Mouse (Mus musculus): ENCODE measurements around the gene Taf11. TPM values are rescaled to one million over a fixed set of nuclear protein-coding genes. Genes with fewer than 3 reads are reported as not detected.
A peak's percentile ranks its signal among the peaks of the same experiment; 100 is the strongest.

The Taf11 gene
- 17.4 and 17.8 TPM in 2 replicates for polyA plus RNA-seq (2015; fragmentation: Nextera tagmentation; extraction: Ambion mirVana)

DNA sequence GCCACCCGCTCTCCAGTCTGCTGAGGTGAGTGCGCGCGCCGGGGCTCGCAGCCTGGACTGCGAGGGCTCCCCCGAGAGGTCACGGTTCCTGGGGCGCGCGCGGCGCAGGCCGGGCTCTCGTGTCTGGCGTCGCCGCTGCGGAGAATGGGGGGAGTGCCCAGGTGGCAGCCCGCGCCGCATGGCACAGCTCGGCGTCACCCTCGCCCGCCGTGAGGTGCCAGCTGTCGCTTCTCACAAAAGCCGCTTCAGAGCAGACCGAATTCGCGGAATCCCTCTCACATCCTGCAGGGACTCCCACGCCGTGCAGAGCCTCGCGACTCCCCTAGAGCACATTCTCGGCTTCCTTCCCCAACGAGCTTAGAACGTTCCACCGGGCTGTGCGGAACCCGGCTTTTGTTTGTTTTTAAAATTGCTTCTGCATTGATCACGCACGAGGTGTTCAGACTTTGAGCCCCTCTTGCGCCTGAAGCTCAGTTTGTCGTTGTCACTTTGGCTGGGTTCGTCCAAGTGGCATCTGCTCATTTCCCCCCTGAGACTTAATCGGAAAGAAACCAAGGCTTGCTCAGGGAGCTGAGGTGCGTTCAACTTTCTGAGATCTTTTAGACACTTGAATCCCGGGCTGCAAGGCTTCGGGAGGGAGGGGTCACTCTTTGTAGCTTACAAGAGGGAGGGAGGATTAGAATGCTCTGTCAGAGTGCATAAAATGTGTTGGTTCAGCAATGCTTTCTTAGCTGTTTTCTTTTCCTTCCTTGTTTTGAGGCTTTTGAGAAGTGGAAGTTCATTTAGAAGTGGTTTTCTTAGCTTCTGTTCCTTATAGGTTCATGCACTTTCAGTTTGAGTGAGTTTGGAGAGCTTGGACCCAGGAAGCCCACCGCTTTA is at the start of gene Taf11:
Gene Taf11, minus strand, starts transcription at position 223 of the 879 bp plus-strand sequence.
- Histone ChIP-seq H3K4me1 (ENCODE audit: insufficient read depth) (peaks cover 19% of the 10 kb centered on the region), H3K27me3 (ENCODE audit: insufficient read depth, low read length) (no peaks in the 10 kb centered on the region), H3K9me3 (ENCODE audit: low read length) (no peaks in the 10 kb centered on the region), H3K36me3 (replicated peaks; ENCODE audit: insufficient read depth, low read length) (peaks cover 8% of the 10 kb centered on the region), H3K27ac (ENCODE audit: low read depth) (peak within 1 kb of the TSS; percentile 85), H3K4me3 (ENCODE audit: low read depth, low read length) (peak within 1 kb of the TSS; percentile 88), H3K4me2 (ENCODE audit: low read depth, low read length) (peak within 1 kb of the TSS; percentile 94), H3K9ac (replicated peaks) (peak within 1 kb of the TSS; percentile 88)
- DNase-seq (no peak), ATAC-seq (peak; percentile 40)
- TF ChIP-seq CTCF (IDR thresholded peaks at IDR 0.05; ENCODE audit: low read depth): 0 out of 2 replicates have a peak, but pooled peaks have one; percentile 1
- no peak for TF ChIP-seq EP300 (IDR thresholded peaks at IDR 0.05; ENCODE audit: low read depth)
- WGBS (ENCODE audit: insufficient replicate concordance): 2% methylated on average over 51 of the region's 53 CpGs

- Histone ChIP-seq H3K4me2 (ENCODE audit: low read depth, low read length) (no peak overlapping the region), H3K27me3 (ENCODE audit: insufficient read depth, low read length) (no peaks in the 10 kb centered on the region), H3K9me3 (ENCODE audit: low read length) (no peaks in the 10 kb centered on the region), H3K4me3 (ENCODE audit: low read depth, low read length) (no peak overlapping the region), H3K27ac (ENCODE audit: low read depth) (no peak overlapping the region), H3K4me1 (ENCODE audit: insufficient read depth) (0 out of 2 replicates have a peak, but pooled peaks cover 10% of the 10 kb centered on the region), H3K36me3 (replicated peaks; ENCODE audit: insufficient read depth, low read length) (no peaks in the 10 kb centered on the region), H3K9ac (replicated peaks) (no peak overlapping the region)
- 90% methylated on average over 9 of the region's 9 CpGs for WGBS (ENCODE audit: insufficient replicate concordance)
- ATAC-seq (no peak), DNase-seq (no peak)
- TF ChIP-seq EP300 (IDR thresholded peaks at IDR 0.05; ENCODE audit: low read depth): no peak
- TF ChIP-seq CTCF (IDR thresholded peaks at IDR 0.05; ENCODE audit: low read depth): no peak
Measured at GRCm38 (mm10) chr17:27957649-27958048, 48.0 kb upstream of the Taf11 start.

DNA sequence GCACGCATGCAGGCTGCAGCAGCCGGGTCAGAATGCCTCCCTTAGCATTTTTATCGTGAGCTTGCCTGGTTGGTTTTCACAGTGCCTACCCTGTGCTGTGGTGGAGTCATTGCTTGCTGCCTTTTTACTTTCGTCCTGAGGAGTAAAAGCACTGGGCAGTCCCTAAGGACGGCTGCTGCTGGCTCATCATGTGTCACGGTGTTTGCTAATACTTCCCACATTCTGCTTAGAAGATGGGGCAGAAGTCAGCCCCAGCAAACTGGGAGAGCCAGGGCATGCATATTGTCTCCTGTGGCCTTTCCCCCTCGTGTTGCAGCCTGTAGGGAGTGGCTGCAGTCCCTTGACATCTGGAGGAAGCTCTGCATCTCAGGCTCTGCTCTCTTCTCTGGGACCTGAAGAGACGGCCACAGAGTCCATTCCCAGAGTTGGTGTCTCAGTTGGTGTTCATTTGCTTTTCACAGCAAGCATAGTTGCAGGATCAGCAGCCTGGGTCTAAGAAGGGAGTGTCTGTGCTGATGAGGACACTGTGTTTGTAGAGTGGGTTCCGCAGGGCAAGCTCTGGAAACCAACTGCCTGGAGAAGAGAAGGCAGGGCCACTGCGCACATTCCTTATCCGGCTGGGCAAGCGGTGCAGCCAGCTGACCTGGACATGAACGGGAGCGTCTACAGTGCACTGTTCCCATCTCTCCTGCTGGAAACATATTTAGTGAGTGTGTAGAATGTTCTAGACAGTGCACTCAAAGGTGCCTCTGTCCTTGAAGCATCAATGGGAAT is 45.2 kb upstream of the Taf11 start:
- Histone ChIP-seq H3K27me3 (ENCODE audit: insufficient read depth, low read length) (no peaks in the 10 kb centered on the region), H3K4me3 (ENCODE audit: low read depth, low read length) (no peak overlapping the region), H3K9me3 (ENCODE audit: low read length) (no peaks in the 10 kb centered on the region), H3K36me3 (replicated peaks; ENCODE audit: insufficient read depth, low read length) (no peaks in the 10 kb centered on the region), H3K27ac (ENCODE audit: low read depth) (0 out of 2 replicates have a peak overlapping the region, but pooled peaks have one; percentile 18), H3K4me1 (ENCODE audit: insufficient read depth) (0 out of 2 replicates have a peak, but pooled peaks cover 10% of the 10 kb centered on the region), H3K9ac (replicated peaks) (no peak overlapping the region), H3K4me2 (ENCODE audit: low read depth, low read length) (no peak overlapping the region)
- ATAC-seq (no peak), DNase-seq (no peak)
- WGBS (ENCODE audit: insufficient replicate concordance): 60% methylated on average over 14 of the region's 14 CpGs
- TF ChIP-seq CTCF (IDR thresholded peaks at IDR 0.05; ENCODE audit: low read depth): no peak
- TF ChIP-seq EP300 (IDR thresholded peaks at IDR 0.05; ENCODE audit: low read depth): no peak

- 72% methylated on average over 6 of the region's 6 CpGs for WGBS (ENCODE audit: insufficient replicate concordance)
- H3K27me3 ChIP-seq (ENCODE audit: insufficient read depth, low read length): no peaks in the 10 kb centered on the region
- no peak overlapping the region for H3K4me3 ChIP-seq (ENCODE audit: low read depth, low read length)
- no peak overlapping the region for H3K4me2 ChIP-seq (ENCODE audit: low read depth, low read length)
- no peak for TF ChIP-seq EP300 (IDR thresholded peaks at IDR 0.05; ENCODE audit: low read depth)
- TF ChIP-seq CTCF (IDR thresholded peaks at IDR 0.05; ENCODE audit: low read depth): no peak
- 0 out of 2 replicates have a peak, but pooled peaks cover 10% of the 10 kb centered on the region for H3K4me1 ChIP-seq (ENCODE audit: insufficient read depth)
- no peak for ATAC-seq
- no peak for DNase-seq
- no peaks in the 10 kb centered on the region for H3K36me3 ChIP-seq (replicated peaks; ENCODE audit: insufficient read depth, low read length)
- no peak overlapping the region for H3K9ac ChIP-seq (replicated peaks)
- H3K27ac ChIP-seq (ENCODE audit: low read depth): no peak overlapping the region
- no peaks in the 10 kb centered on the region for H3K9me3 ChIP-seq (ENCODE audit: low read length)
Measured at GRCm38 (mm10) chr17:27953136-27953535, 43.5 kb upstream of the Taf11 start.

DNA sequence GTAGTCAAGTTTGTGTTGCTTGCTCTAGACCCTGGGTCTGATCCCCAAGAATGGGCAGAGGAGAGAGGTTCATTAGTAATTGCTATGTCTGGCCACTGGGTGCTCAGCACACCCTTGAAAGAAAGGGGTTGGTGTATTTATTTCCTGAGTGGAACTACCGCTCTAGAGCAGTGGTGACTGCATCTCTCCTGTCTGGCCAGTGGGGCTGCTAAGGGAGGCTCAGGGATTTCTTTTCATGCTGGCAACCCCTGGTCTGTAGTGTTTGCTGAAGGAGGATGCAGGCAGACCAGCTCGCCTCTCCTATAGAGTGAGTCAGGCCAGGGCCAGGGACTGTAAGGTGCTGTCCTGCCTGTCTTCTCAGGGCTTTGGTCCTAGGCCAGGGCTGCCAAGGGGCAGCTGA is 37.5 kb upstream of the Taf11 start:
- 72% methylated on average over 2 of the region's 2 CpGs for WGBS (ENCODE audit: insufficient replicate concordance)

GRCm38 (mm10) chr17:27946371-27946770 is 36.7 kb upstream of the Taf11 start:
- H3K27me3 ChIP-seq (ENCODE audit: insufficient read depth, low read length): no peaks in the 10 kb centered on the region
- no peaks in the 10 kb centered on the region for H3K9me3 ChIP-seq (ENCODE audit: low read length)
- H3K27ac ChIP-seq (ENCODE audit: low read depth): no peak overlapping the region
- TF ChIP-seq EP300 (IDR thresholded peaks at IDR 0.05; ENCODE audit: low read depth): no peak
- TF ChIP-seq CTCF (IDR thresholded peaks at IDR 0.05; ENCODE audit: low read depth): no peak
- no peaks in the 10 kb centered on the region for H3K36me3 ChIP-seq (replicated peaks; ENCODE audit: insufficient read depth, low read length)
- WGBS (ENCODE audit: insufficient replicate concordance): 87% methylated on average over 8 of the region's 8 CpGs
- no peak overlapping the region for H3K4me2 ChIP-seq (ENCODE audit: low read depth, low read length)
- no peak for DNase-seq
- H3K4me1 ChIP-seq (ENCODE audit: insufficient read depth): peaks cover 2% of the 10 kb centered on the region; the same call in 1 of the 2 replicates
- no peak for ATAC-seq
- H3K4me3 ChIP-seq (ENCODE audit: low read depth, low read length): no peak overlapping the region
- H3K9ac ChIP-seq (replicated peaks): no peak overlapping the region

More for the DNA sequence above, 37.5 kb upstream of the Taf11 start:
- no peak overlapping the region for H3K9ac ChIP-seq (replicated peaks)
- no peak for DNase-seq
- no peak overlapping the region for H3K4me2 ChIP-seq (ENCODE audit: low read depth, low read length)
- H3K4me1 ChIP-seq (ENCODE audit: insufficient read depth): peaks cover 2% of the 10 kb centered on the region; the same call in 1 of the 2 replicates
- TF ChIP-seq EP300 (IDR thresholded peaks at IDR 0.05; ENCODE audit: low read depth): no peak
- no peak for TF ChIP-seq CTCF (IDR thresholded peaks at IDR 0.05; ENCODE audit: low read depth)
- no peaks in the 10 kb centered on the region for H3K9me3 ChIP-seq (ENCODE audit: low read length)
- no peaks in the 10 kb centered on the region for H3K36me3 ChIP-seq (replicated peaks; ENCODE audit: insufficient read depth, low read length)
- H3K27me3 ChIP-seq (ENCODE audit: insufficient read depth, low read length): no peaks in the 10 kb centered on the region
- H3K27ac ChIP-seq (ENCODE audit: low read depth): no peak overlapping the region
- no peak overlapping the region for H3K4me3 ChIP-seq (ENCODE audit: low read depth, low read length)
- ATAC-seq: no peak
